Mouse (Mus musculus) midbrain, postnatal 0 days (tissue): Measurements from ENCODE around the gene Lmf2. TPM values are rescaled to one million over a fixed set of nuclear protein-coding genes. Genes with fewer than 3 reads are reported as not detected.
A peak's percentile ranks its signal among the peaks of the same experiment; 100 is the strongest.

Experiments used
- ATAC-seq: fragments of 200-750 bp; cut with Nextera tagmentation; 2 replicates; pipeline ENCODE4 v1.8.0; 2017; ENCODE audit warnings: moderate number of reproducible peaks, mild to moderate bottlenecking, moderate TSS enrichment, moderate library complexity; ENCODE audit not compliant: low FRiP score
- DNase-seq: peaks from one replicate; pipeline ENCODE4 v3.0.0-alpha.2; 2015; ENCODE audit warnings: low spot score
- H3K27ac ChIP-seq: fragments of 300-500 bp; sonication (generic); 2 replicates; pipeline ENCODE4 v1.5.1; 2014; ENCODE audit warnings: low read depth, mild to moderate bottlenecking, low read length, mixed read lengths
- H3K27me3 ChIP-seq: fragments of 300-500 bp; sonication (generic); 2 replicates; pipeline ENCODE4 v1.6.1; 2014; ENCODE audit warnings: low read length, control low read depth, mixed read lengths; ENCODE audit not compliant: insufficient read depth
- H3K36me3 ChIP-seq: fragments of 300-500 bp; sonication (generic); 2 replicates; pipeline ENCODE4 v1.6.1; 2014; ENCODE audit warnings: low read length, control low read depth, mixed read lengths; ENCODE audit not compliant: insufficient read depth
- H3K4me1 ChIP-seq: fragments of 300-500 bp; sonication (generic); 2 replicates; pipeline ENCODE4 v1.6.1; 2014; ENCODE audit warnings: mild to moderate bottlenecking, control low read depth, antibody characterized with exemption, low read length, mixed read lengths; ENCODE audit not compliant: insufficient read depth
- H3K4me2 ChIP-seq: fragments of 300-500 bp; sonication (generic); 2 replicates; pipeline ENCODE4 v1.6.1; 2014; ENCODE audit warnings: low read depth, mild to moderate bottlenecking, low read length, mixed read lengths; ENCODE audit not compliant: poor library complexity, severe bottlenecking
- H3K4me3 ChIP-seq: fragments of 300-500 bp; sonication (generic); 2 replicates; pipeline ENCODE4 v1.5.1; 2014; ENCODE audit warnings: low read depth, mild to moderate bottlenecking, low read length, moderate library complexity
- H3K9ac ChIP-seq: fragments of 300-500 bp; sonication (generic); replicated peaks from 2 replicates; pipeline ENCODE4 v1.6.1; 2014; ENCODE audit warnings: mild to moderate bottlenecking, low read length, moderate library complexity, mixed read lengths; ENCODE audit not compliant: poor library complexity, severe bottlenecking
- H3K9me3 ChIP-seq: fragments of 300-500 bp; sonication (generic); 2 replicates; pipeline ENCODE4 v1.6.1; 2016; ENCODE audit warnings: low read length, control low read depth
- CTCF ChIP-seq: IDR thresholded peaks from 2 replicates; pipeline ENCODE4 v1.5.1; 2016; ENCODE audit warnings: antibody characterized with exemption, mild to moderate bottlenecking
- WGBS: fragments of 180-500 bp; shearing (Covaris S2); extraction: QIAGEN DNeasy Blood & Tissue Kit; methylation state at CpG from one replicate; pipeline ENCODE4 v1.1.7; 2014; 5-methylcytosine and 5-hydroxymethylcytosine counted together
- polyA plus RNA-seq: library from polyadenylated mRNA; unstranded; fragments of >200 nt; fragmentation: Nextera tagmentation; extraction: Ambion mirVana; gene quantifications from 2 replicates; pipeline ENCODE4 v1.2.1, GENCODE M21; 2015
- total RNA-seq: library from RNA; depleted of rRNA; stranded (reverse); fragments of >200 nt; gene quantifications from 2 replicates; pipeline ENCODE4 v1.2.3, GENCODE M21; 2014

Gene Lmf2
- total and polyA plus RNA-seq, 2 experiments from 2014 or later, result 25.6 to 27.3 TPM

DNA sequence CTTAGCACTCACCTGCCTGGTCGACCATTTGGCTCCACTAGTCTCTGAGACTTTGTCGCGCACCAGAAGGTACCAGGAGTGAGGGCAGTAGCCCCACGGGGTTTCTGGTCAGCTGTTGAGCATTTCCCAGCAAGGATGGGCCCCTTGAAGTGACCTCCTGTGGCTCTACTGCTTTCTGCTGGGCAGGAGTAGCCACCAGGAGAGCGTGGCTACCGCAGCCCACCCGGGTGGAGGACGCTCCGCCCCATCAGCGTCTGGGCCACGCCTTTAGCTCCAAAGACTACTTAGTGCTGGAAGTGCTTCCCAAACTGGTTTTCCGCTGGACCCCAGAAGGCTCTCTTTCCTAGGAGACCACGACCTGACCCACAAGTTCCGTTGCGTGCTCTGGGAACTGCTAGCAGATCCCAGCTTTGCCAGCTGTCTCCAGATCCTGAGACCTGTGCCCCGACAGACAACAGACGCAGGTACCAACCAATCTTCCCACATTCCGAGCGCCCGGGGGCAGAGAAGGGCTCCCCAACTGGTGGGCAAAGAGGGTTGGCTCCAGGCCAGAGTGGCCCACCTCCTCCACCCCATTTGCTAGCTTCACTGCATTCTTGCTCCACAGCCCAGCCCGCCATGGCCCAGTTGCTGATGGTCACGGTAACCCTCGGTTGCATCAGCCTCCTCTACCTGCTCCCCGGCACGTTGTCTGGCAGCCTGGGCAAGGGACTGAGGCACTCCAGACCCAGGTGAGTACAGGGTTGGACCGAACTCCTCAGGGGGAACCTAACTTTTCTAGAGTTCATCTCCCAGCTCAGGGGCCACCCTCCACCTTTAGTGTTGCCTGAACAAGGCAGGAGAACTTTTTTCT is 32.6 kb downstream of the Lmf2 start, which contains the start of gene Adm2:
Adm2 (plus strand) TSS at position 51 of the 853 bp plus-strand sequence.
- Histone ChIP-seq H3K9me3 (no peaks in the 10 kb centered on the region), H3K36me3 (no peaks in the 10 kb centered on the region), H3K4me3 (no peak within 1 kb of the TSS), H3K4me1 (no peaks in the 10 kb centered on the region), H3K27me3 (peaks cover 11% of the 10 kb centered on the region; the same call in 1 of the 2 replicates), H3K4me2 (no peak within 1 kb of the TSS), H3K27ac (no peak within 1 kb of the TSS), H3K9ac (no peak within 1 kb of the TSS)
- no peak for TF ChIP-seq CTCF
- ATAC-seq (no peak), DNase-seq (no peak)
- 9% methylated on average over 26 of the region's 26 CpGs for WGBS

DNA sequence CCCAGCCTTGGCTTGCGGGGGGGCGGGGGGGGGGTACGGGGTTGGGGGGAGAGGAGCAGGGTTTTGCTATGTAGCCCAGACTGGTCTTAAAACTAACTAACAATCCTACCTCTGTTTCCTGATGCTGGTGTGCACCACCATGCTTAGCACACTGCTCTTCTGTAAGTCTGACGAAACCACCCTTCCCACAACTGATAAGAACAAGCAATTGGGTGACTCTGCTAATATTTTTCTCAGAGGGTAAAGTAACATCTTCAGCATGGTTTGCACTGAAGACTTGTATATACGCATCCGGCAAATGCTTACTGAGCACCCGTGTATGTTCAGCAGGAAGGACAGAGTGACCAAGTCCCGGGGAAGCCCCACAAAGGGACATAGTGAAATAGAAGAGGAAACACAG is 34.2 kb downstream of the Lmf2 start:
- 84% methylated on average over 8 of the region's 8 CpGs for WGBS
- DNase-seq (no peak), ATAC-seq (no peak)
- no peak overlapping the region for H3K27ac ChIP-seq
- no peak overlapping the region for H3K9ac ChIP-seq
- H3K4me1 ChIP-seq, result no peaks in the 10 kb centered on the region
- TF ChIP-seq CTCF, result no peak
- H3K4me2 ChIP-seq, result no peak overlapping the region
- H3K9me3 ChIP-seq, result no peaks in the 10 kb centered on the region
- no peaks in the 10 kb centered on the region for H3K36me3 ChIP-seq
- peaks cover 11% of the 10 kb centered on the region; the same call in 1 of the 2 replicates for H3K27me3 ChIP-seq
- H3K4me3 ChIP-seq, result no peak overlapping the region

DNA sequence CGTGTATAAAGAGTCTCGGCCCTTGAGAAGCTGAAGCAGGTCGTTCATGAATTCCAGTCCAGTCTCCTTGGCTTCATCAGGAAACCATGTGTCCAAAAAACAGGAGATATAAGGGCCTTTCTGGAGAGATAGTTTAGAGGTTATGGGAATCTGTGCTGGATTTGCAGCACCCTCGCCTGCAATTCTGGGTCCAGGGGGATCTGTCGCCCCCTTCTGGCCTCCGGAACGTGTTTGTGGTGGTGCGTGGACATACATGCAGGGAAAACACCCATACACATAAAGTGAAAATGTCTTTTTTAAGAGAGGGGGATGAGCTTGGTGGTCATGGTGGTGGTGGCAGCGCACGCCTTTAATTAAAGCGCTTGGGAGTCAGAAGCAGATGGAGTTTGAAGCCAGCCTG is 39.3 kb downstream of the Lmf2 start:
- no peaks in the 10 kb centered on the region for H3K36me3 ChIP-seq
- H3K9me3 ChIP-seq, result no peaks in the 10 kb centered on the region
- no peak overlapping the region for H3K9ac ChIP-seq
- no peak overlapping the region for H3K4me2 ChIP-seq
- TF ChIP-seq CTCF, result peak; percentile 44
- 65% methylated on average over 11 of the region's 11 CpGs for WGBS
- H3K27me3 ChIP-seq, result no peaks in the 10 kb centered on the region
- no peak overlapping the region for H3K4me3 ChIP-seq
- H3K27ac ChIP-seq, result no peak overlapping the region
- no peak for DNase-seq
- no peak for ATAC-seq
- peaks cover 12% of the 10 kb centered on the region for H3K4me1 ChIP-seq

DNA sequence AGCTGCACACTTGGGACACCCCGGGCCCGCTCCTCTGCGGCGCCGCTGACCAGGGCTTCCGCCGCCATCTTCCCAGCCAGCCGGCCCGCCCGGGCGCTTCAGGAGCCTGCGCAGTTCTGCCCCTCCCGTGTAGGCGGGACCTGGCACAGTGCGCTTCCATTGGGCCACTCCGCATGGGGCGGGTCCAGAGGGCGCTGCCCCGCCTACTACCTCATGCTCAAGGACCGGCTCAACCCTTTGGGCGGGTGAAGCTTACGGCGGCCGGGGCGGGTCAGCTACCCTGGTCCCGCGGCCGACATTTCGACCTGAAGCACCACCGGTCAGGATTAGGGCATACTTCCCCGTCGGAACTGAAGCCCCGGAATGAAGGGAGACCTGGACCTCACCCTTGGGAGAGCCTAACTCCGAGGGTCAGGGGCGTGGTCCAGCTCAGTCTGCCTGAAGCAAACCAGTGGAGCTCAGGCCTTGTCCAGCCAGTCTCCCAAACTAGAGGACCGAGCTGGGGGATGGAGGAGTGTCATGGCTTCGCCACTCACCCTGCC is 40.2 kb downstream of the Lmf2 start, which contains the start of gene Sbf1:
Sbf1 (minus strand) TSS at position 122 of the 542 bp plus-strand sequence.
- TF ChIP-seq CTCF, result peak; percentile 27; the same call in 1 of the 2 replicates
- H3K27me3 ChIP-seq, result no peaks in the 10 kb centered on the region
- H3K4me1 ChIP-seq, result peaks cover 12% of the 10 kb centered on the region
- peak; percentile 98 for DNase-seq
- no peaks in the 10 kb centered on the region for H3K36me3 ChIP-seq
- peak within 1 kb of the TSS; percentile 64 for H3K27ac ChIP-seq
- 2% methylated on average over 34 of the region's 37 CpGs for WGBS
- H3K4me2 ChIP-seq, result peak within 1 kb of the TSS; percentile 89
- H3K9me3 ChIP-seq, result no peaks in the 10 kb centered on the region
- peak; percentile 99 for ATAC-seq
- H3K9ac ChIP-seq, result peak within 1 kb of the TSS; percentile 71
- peak within 1 kb of the TSS; percentile 87 for H3K4me3 ChIP-seq

DNA sequence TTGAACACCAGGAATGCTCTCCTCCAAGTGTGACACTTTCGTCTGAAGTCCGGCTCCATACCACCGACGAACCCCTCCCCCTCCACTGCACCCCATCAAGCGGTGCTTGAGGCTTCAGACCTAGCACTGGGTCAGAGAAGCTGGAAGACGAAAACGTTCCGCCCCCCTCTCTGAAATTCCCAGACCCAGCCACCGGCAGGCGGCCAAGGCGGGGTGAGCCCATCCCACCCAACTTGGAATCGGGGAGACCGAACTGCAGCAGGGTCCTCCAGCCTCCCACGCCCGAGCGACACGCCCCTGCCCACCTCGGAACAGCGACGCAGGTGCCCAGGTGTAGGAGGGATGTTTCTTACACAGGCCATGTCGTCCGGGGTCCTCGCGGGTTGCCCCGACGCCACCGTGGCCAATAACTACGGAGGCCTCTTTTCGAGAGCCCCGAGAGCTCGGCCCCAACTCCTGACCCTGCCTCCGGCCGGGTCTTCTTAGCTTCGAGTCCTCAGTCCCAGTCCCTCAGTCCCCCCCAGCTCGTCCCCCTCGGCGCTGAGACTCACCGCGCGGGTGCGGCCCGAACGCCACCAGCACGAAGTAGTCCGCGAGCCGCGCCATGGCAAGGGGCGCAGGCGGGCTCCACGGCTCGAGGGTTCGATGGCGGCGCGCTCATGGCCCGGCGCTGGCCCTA is 40.8 kb downstream of the Lmf2 start:
- Histone ChIP-seq H3K9ac (peak overlapping the region; percentile 71), H3K4me3 (peak overlapping the region; percentile 87), H3K27me3 (no peaks in the 10 kb centered on the region), H3K27ac (peak overlapping the region; percentile 64), H3K4me2 (peak overlapping the region; percentile 89), H3K36me3 (no peaks in the 10 kb centered on the region), H3K4me1 (peaks cover 12% of the 10 kb centered on the region), H3K9me3 (no peaks in the 10 kb centered on the region)
- WGBS, result under 1% methylated on average over 57 of the region's 58 CpGs
- ATAC-seq, result peak; percentile 28
- peak; percentile 46 for TF ChIP-seq CTCF
- DNase-seq, result peak; percentile 26
